Mouse (Mus musculus) liver, embryonic 16.5 days (tissue): ENCODE data around the gene Eef2k. TPM values are rescaled to one million over a fixed set of nuclear protein-coding genes. Genes with fewer than 3 reads are reported as not detected.

ENCODE experiments used
- ATAC-seq: fragments of 200-750 bp; cut with Nextera tagmentation; 2 replicates; pipeline ENCODE4 v1.8.0; 2017; ENCODE audit warnings: low read depth, mild to moderate bottlenecking, moderate number of reproducible peaks, moderate library complexity
- H3K27ac ChIP-seq: fragments of 300-500 bp; sonication (generic); 2 replicates; pipeline ENCODE4 v1.5.1; 2014; ENCODE audit warnings: mild to moderate bottlenecking, low read length
- H3K27me3 ChIP-seq: fragments of 300-500 bp; sonication (generic); 2 replicates; pipeline ENCODE4 v1.6.1; 2014; ENCODE audit warnings: low read depth, low read length, mixed read lengths; ENCODE audit not compliant: control insufficient read depth, insufficient read depth
- H3K36me3 ChIP-seq: fragments of 300-500 bp; sonication (generic); 2 replicates; pipeline ENCODE4 v1.6.1; 2014; ENCODE audit warnings: mild to moderate bottlenecking; ENCODE audit not compliant: control insufficient read depth, insufficient read depth
- H3K4me1 ChIP-seq: fragments of 300-500 bp; sonication (generic); 2 replicates; pipeline ENCODE4 v1.6.1; 2014; ENCODE audit warnings: low read depth, low read length, mixed read lengths; ENCODE audit not compliant: control insufficient read depth
- H3K4me2 ChIP-seq: fragments of 300-500 bp; sonication (generic); 2 replicates; pipeline ENCODE4 v1.6.1; 2014; ENCODE audit warnings: low read depth, low read length, mixed read lengths
- H3K4me3 ChIP-seq: fragments of 300-500 bp; sonication (generic); 2 replicates; pipeline ENCODE4 v1.5.1; 2014; ENCODE audit warnings: low read depth, mild to moderate bottlenecking, low read length
- H3K9ac ChIP-seq: fragments of 300-500 bp; sonication (generic); 2 replicates; pipeline ENCODE4 v1.6.1; 2014; ENCODE audit warnings: low read depth, low read length
- H3K9me3 ChIP-seq: fragments of 300-500 bp; sonication (generic); replicated peaks from 2 replicates; pipeline ENCODE4 v1.6.1; 2016; ENCODE audit warnings: low read length; ENCODE audit not compliant: control insufficient read depth
- WGBS: fragments of 180-500 bp; shearing (Covaris S2); extraction: QIAGEN DNeasy Blood & Tissue Kit; methylation state at CpG from one replicate; pipeline ENCODE4 v1.1.7; 2014; ENCODE audit not compliant: insufficient replicate concordance; 5-methylcytosine and 5-hydroxymethylcytosine counted together
- polyA plus RNA-seq: library from polyadenylated mRNA; unstranded; fragments of >200 nt; fragmentation: Nextera tagmentation; extraction: Ambion mirVana; gene quantifications from 2 replicates; pipeline ENCODE4 v1.2.1, GENCODE M21; 2015

The Eef2k gene
- polyA plus RNA-seq, 1 experiment from 2014 or later = 52.1 TPM

DNA sequence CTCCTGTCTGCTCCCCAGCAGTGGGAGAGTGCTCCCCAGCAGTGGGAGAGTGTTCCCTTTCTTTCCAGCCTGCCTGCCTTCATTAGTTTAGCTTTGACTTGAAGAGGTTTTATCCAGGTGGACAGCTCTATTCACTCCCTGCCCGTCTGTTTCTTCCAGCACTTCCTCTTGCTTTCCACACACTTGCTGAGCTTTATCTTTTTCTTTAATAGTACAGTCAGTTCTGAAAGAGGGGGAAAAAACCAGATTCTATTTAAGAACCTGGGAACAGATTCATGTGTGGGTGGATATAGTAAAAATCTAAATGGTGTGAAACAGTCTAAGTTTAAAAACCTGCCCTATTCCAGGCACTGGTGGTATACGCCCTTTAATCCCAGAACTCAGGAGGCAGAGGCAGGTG lies 17.5 kb upstream of the Eef2k start:
- ATAC-seq = no peak
- Histone ChIP-seq H3K9ac (no peak overlapping the region), H3K4me2 (no peak overlapping the region), H3K4me3 (no peak overlapping the region), H3K4me1 (peaks cover under 1% of the 10 kb centered on the region), H3K27ac (no peak overlapping the region), H3K27me3 (peaks cover 10% of the 10 kb centered on the region), H3K36me3 (no peaks in the 10 kb centered on the region), H3K9me3 (no peaks in the 10 kb centered on the region)
- WGBS = 47% methylated on average over 2 of the region's 2 CpGs

DNA sequence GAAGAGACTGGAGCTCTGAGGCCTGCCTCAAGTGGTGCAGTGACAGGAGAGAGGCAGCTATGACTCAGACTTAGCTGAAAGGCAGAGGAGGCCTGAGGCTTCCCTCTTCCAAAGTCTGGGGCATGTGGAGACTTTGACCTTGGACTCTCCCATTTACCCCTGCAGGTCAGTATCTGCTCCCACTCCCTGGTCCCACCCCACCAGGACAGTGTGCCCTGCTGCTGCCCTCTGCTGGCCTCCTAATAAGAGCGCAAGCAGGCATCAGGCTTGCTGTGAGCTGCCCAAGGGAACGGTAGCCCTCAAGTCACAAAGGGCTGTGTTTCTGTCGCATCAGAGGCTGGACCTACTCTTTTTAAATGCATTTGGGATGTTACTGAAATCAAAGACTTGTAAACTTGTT lies 16.2 kb upstream of the Eef2k start:
- no peak overlapping the region for H3K4me3 ChIP-seq
- ATAC-seq = no peak
- peaks cover 13% of the 10 kb centered on the region for H3K4me1 ChIP-seq
- H3K9ac ChIP-seq = no peak overlapping the region
- WGBS = 16% methylated on average over 3 of the region's 3 CpGs
- peaks cover 21% of the 10 kb centered on the region for H3K27me3 ChIP-seq
- H3K27ac ChIP-seq = no peak overlapping the region
- no peak overlapping the region for H3K4me2 ChIP-seq
- no peaks in the 10 kb centered on the region for H3K9me3 ChIP-seq
- H3K36me3 ChIP-seq = no peaks in the 10 kb centered on the region

DNA sequence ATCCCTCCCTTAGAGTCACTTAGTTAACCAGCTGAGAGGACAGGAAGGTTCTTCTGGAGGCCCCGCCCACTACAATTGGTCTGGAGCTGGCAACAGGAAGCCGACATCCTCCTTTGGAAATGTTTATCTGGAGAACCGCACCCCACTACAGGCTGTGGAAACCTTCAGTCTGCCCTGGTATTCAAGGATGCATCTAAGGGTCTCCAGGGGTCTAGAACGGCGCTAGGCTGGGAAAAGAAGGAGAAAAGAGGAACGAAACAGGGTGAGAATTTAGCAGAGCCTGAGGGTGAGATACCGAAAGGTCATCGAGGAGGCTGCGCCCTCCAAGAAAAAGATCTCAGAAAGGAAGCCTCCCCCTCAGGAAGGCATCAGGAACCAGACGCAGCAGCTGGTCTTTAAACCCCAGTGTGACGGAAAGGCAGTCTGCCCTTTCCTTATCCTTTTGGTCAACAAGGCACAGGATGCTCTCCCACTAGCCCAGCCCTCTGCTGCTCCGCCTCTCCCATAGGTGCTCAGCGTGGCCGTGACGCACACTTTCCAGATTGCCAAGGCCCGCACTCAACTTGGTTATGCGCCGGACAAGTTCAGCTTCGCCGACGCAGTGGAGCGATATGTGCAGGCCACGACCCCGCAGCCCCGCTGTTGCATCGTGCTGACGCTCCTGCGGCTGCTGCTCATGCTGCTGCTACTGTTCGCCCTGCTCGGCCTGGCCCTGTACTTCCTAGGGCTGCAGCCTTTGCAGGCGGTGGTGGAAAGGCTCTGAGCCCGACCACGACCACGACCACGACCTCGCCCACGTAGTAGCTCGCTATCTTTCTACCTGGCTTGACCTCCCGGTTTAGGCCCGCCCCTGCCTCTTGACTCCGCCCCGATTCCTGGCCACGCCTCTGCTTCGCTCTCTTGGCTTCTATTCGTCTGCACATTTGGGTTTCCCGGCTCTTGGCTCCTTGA lies 11.9 kb upstream of the Eef2k start:
- H3K4me2 ChIP-seq = peak overlapping the region; percentile 98
- H3K4me3 ChIP-seq = peak overlapping the region; percentile 71
- WGBS = under 1% methylated on average over 46 of the region's 46 CpGs
- H3K9ac ChIP-seq = peak overlapping the region; percentile 32
- peaks cover 26% of the 10 kb centered on the region for H3K4me1 ChIP-seq
- peak; percentile 16; the same call in 1 of the 2 replicates for ATAC-seq
- peaks cover 23% of the 10 kb centered on the region for H3K27me3 ChIP-seq
- no peaks in the 10 kb centered on the region for H3K9me3 ChIP-seq
- peak overlapping the region; percentile 43; the same call in 1 of the 2 replicates for H3K27ac ChIP-seq
- no peaks in the 10 kb centered on the region for H3K36me3 ChIP-seq

DNA sequence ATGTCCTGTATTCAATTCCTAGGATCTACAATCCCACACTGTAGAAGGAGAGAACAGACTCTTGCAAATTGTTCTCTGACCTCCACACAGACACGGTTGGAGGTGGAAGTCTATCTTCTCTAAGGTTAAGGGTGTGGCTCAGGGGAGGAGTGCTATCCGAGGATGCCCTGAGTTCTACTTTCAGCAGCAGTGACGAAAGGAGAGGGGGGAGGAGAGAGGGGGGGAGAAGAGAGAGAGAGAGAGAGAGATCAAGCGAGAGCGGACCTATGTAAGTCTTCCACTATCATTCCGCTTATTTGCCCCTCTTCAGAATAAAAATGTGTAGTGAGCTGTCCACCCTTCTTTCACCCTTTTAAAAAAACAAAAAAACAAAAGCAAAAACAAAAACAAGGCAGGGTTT lies 8.2 kb upstream of the Eef2k start:
- Histone ChIP-seq H3K4me3 (peak overlapping the region; percentile 80), H3K9ac (peak overlapping the region; percentile 73)

DNA sequence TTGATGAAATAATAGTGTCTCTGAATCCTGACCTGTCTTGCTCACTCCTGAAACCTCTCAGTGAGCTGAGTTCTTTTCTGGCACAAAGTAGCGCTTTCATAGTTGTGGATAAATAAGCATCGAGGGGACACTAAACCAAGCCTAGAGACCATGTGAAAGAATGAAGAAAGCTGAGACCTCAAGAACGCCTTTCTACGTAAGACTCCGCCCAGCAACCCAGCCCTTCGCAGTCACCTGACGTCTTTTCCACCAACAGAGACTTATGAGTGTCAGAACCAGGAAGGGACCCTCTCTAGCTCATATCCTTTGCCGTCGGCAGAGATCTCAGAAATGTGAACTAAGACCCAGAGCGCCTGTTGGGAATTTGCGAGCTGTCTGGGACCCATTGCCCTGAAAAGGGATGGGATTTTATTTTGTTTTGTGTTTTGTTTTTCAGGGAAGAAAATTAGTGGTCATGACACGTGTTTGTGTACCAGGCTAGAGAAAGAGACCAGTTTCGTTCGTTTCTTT lies 7.7 kb upstream of the Eef2k start:
- peaks cover 35% of the 10 kb centered on the region for H3K4me1 ChIP-seq
- ATAC-seq = peak; percentile 79

More for the DNA sequence above, 8.2 kb upstream of the Eef2k start:
- WGBS = 25% methylated on average over 6 of the region's 6 CpGs
- Histone ChIP-seq H3K27ac (peak overlapping the region; percentile 93), H3K27me3 (peaks cover 19% of the 10 kb centered on the region), H3K4me2 (peak overlapping the region; percentile 74), H3K4me1 (peaks cover 35% of the 10 kb centered on the region), H3K9me3 (no peaks in the 10 kb centered on the region), H3K36me3 (no peaks in the 10 kb centered on the region)
- peak; percentile 54 for ATAC-seq

DNA sequence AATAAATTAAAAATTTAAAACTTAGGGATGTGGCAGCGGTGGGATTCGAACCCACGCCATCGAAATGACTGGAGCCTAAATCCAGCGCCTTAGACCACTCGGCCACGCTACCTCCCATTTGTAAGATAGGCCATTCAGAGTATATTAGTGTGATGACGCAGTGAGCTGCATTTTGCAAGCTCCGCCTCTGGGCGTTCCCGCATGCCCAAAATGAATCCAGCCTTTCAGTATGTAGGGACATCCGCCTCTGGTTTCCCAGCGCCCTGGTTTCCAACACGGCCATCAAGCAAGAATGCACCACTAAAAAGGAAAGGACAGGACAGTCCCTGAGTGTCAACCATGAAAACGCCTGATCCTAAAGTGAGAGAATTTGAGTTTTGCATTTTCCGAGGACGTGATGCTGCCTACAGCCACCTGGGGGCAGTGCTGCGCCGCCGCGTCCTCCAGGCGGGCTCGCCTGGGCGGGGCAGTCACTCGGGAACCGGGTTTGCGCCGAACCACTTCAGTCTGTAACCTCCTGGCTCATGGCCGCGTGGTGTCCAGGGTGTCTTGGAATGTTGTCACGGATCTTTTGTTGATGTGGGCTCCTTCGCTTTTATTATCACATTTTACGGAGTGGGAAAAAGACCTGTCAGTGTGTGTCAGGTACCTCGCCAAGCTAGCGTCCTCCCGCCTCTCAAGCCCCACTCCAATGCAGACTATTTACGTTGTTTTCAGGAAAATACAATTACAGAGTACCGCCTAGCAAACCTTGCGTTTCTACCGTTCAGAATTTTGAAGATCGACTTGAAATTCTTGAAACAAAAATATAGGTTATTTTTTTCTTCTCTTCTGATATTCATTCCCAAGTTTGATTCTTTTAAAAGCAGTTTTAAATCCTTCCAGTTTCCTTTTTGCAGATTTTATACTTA lies 6.9 kb upstream of the Eef2k start:
- H3K27me3 ChIP-seq = peaks cover 7% of the 10 kb centered on the region
- H3K9me3 ChIP-seq = no peaks in the 10 kb centered on the region
- H3K36me3 ChIP-seq = no peaks in the 10 kb centered on the region
- peak; percentile 81 for ATAC-seq
- peak overlapping the region; percentile 93 for H3K27ac ChIP-seq
- H3K4me3 ChIP-seq = peak overlapping the region; percentile 80
- peak overlapping the region; percentile 81 for H3K9ac ChIP-seq
- under 1% methylated on average over 41 of the region's 41 CpGs for WGBS
- H3K4me2 ChIP-seq = peak overlapping the region; percentile 79
- H3K4me1 ChIP-seq = peaks cover 28% of the 10 kb centered on the region

More for the DNA sequence above, 7.7 kb upstream of the Eef2k start:
- Histone ChIP-seq H3K4me2 (peak overlapping the region; percentile 74), H3K36me3 (no peaks in the 10 kb centered on the region), H3K27ac (peak overlapping the region; percentile 93), H3K9ac (peak overlapping the region; percentile 73), H3K4me3 (peak overlapping the region; percentile 80), H3K9me3 (no peaks in the 10 kb centered on the region), H3K27me3 (peaks cover 14% of the 10 kb centered on the region)
- WGBS = 4% methylated on average over 14 of the region's 14 CpGs

DNA sequence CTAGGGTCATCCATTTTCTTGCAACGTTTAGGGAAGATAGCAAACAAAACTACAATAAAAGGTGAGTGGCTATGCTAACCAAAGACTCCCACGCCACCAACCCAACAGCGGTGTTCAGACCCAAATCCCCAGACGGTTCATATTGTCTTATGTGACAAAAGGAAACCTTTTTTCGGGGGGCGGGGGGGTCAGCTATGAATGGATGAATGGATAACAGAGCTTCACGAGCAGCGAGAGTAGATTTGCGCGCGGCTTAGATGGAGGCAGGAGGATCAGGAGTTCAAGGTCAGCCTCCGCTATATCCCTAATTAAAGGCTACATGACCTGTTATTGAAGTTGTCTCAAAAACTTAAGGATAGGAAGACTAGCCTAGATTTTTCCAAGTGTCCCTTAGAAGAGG lies 6.3 kb upstream of the Eef2k start:
- ATAC-seq = no peak
- Histone ChIP-seq H3K36me3 (no peaks in the 10 kb centered on the region), H3K27ac (peak overlapping the region; percentile 34; the same call in 1 of the 2 replicates), H3K4me3 (peak overlapping the region; percentile 80), H3K4me1 (peaks cover 22% of the 10 kb centered on the region), H3K9me3 (no peaks in the 10 kb centered on the region), H3K4me2 (peak overlapping the region; percentile 79), H3K9ac (peak overlapping the region; percentile 81), H3K27me3 (0 out of 2 replicates have a peak, but pooled peaks cover 2% of the 10 kb centered on the region)
- 8% methylated on average over 12 of the region's 12 CpGs for WGBS

DNA sequence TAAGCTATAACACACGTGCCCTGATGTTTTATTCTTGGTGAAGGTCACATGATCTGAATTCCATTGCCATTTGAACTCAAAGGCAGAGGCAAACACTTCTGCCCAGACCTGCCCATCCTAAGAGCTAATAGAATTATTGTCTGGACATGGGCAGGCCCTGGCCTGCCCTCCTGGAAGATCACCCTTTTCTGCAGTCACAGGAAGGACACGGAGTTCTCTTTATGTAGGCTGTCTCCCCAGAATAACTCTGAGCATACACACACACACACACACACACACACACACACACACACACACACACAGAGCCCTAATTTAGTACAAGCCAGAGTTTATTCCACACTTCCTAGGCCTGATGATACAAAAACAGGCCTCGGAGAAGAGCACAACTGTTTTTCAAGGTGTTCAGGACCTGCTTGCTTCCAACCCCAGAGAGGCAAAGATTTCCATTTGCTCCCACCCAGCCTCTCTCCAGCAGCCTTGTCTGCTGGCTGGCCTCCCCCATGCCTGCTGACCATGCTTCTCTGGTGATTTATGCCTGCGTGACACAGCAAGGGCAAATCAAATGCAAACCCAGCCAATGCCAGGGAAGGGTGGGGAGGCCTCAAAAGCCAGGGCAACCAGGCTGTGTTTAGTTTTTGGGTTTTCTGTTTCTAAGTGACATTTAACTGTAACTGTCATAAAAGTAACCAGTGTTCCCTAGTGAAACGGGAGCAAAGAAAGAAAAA lies 4.0 kb upstream of the Eef2k start:
- no peak overlapping the region for H3K9ac ChIP-seq
- H3K4me2 ChIP-seq = no peak overlapping the region
- no peaks in the 10 kb centered on the region for H3K9me3 ChIP-seq
- ATAC-seq = no peak
- H3K27ac ChIP-seq = no peak overlapping the region
- H3K4me1 ChIP-seq = peaks cover 19% of the 10 kb centered on the region
- H3K4me3 ChIP-seq = no peak overlapping the region
- WGBS = 63% methylated on average over 5 of the region's 5 CpGs
- no peaks in the 10 kb centered on the region for H3K36me3 ChIP-seq
- no peaks in the 10 kb centered on the region for H3K27me3 ChIP-seq
